Mouse (Mus musculus): Measurements from ENCODE around the gene Hist1h3c. TPM values are rescaled to one million over a fixed set of nuclear protein-coding genes. Genes with fewer than 3 reads are reported as not detected.
"Not testable (repeated sequence)": the region's sequence is repeated elsewhere in the genome, so short reads cannot be mapped to it uniquely, and the experiment has no call there.

Hist1h3c gene
- polyA plus RNA-seq, 1 experiment from 2014 or later, result 3.9 TPM

- peak overlapping the region; percentile 72 for H3K9ac ChIP-seq (replicated peaks)
These were observed 17.8 kb upstream of the Hist1h3c start for GRCm38 (mm10) chr13:23763242-23763585.

DNA sequence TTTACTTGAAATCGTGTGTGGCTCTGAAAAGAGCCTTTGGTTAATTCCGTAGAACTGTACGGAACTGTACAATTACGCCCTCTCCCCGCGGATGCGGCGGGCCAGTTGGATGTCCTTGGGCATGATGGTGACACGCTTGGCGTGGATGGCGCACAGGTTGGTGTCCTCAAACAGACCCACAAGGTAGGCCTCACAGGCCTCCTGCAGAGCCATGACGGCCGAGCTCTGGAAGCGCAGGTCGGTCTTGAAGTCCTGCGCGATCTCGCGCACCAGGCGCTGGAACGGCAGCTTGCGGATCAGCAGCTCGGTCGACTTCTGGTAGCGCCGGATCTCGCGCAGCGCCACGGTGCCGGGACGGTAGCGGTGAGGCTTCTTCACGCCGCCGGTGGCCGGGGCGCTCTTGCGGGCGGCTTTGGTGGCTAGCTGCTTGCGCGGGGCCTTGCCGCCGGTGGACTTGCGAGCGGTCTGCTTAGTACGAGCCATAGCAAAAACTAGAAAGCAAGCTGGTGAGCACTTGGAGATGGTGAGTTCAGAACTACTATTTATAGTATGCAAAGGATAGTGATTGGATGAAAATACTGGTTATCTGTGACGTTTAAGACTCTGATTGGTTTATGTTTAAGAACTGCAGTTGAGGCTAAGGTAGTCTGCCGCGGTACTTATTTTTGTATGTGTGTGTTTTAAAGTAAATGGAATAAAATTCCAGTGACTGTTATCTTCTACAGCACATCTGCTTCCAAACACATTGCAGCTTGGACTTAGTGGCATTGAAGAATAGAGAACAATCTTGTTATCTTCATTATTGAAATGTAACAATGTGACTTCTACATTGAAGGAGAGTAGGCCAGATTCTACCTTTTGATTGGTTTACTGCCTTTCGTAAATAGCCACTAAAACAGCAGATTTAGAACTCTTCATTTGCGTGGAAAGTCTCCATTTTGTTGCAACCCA, 16.7 kb upstream of the Hist1h3c start, which contains the start of gene Hist1h3a:
Gene Hist1h3a (minus strand): TSS at position 516 of the 951 bp plus-strand sequence.
- H3K4me1 ChIP-seq, result peaks cover 45% of the 10 kb centered on the region

More at GRCm38 (mm10) chr13:23763242-23763585, 17.8 kb upstream of the Hist1h3c start:
- ATAC-seq (replicated peaks), result no peak
- peaks cover 36% of the 10 kb centered on the region for H3K4me1 ChIP-seq
- H3K9me3 ChIP-seq, result no peaks in the 10 kb centered on the region
- peak overlapping the region; percentile 58 for H3K4me3 ChIP-seq
- under 1% methylated on average over 10 of the region's 10 CpGs for WGBS
- no peaks in the 10 kb centered on the region for H3K36me3 ChIP-seq
- H3K27ac ChIP-seq (replicated peaks), result peak overlapping the region; percentile 92
- H3K4me2 ChIP-seq (replicated peaks), result peak overlapping the region; percentile 81
- H3K27me3 ChIP-seq, result no peaks in the 10 kb centered on the region

DNA sequence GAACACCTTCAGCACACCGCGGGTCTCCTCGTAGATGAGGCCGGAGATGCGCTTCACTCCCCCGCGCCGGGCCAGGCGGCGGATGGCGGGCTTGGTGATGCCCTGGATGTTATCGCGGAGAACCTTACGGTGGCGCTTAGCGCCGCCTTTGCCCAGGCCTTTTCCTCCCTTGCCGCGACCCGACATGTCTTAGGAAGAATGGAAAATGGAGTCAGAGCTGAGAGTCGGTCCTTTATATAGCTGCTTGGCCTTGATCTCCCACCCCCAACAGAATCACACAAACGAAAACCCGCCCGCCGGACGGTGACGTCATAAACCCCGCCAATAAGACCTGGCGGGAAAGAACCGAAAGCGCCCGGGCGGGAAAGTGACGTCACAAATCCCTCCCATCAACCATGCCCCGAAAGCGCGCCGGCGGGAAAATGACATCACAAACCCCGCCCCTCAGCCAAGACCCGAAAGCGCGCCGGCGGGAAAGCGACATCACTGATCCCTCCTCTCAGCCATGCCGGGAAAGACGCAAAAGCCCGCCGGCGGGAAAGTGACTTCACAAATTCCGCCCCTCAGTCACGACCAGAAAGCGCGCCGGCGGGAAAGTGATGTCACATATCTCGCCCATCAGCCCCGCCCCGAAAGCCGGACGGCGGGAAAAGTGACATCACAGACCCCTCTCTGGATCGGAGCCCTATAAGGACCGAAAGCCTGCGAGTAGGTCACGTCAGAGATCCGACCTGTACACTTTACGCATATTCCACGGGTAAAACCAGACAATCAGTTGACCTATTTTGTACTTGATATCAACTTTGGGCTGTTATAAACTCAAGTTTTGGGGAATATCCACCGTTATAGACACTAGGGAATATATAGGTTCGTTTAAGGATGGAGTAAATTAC, 15.8 kb upstream of the Hist1h3c start, which contains the start of gene Hist1h4a:
Gene Hist1h4a (minus strand): TSS at position 259 of the 893 bp plus-strand sequence.
- Histone ChIP-seq H3K4me3 (peak within 1 kb of the TSS; percentile 58), H3K4me1 (peaks cover 45% of the 10 kb centered on the region), H3K9ac (replicated peaks) (peak within 1 kb of the TSS; percentile 53), H3K36me3 (no peaks in the 10 kb centered on the region), H3K9me3 (no peaks in the 10 kb centered on the region), H3K27me3 (no peaks in the 10 kb centered on the region), H3K4me2 (replicated peaks) (peak within 1 kb of the TSS; percentile 81), H3K27ac (replicated peaks) (peak within 1 kb of the TSS; percentile 92)
- peak; percentile 71 for ATAC-seq (replicated peaks)
- under 1% methylated on average over 70 of the region's 72 CpGs for WGBS

More for the DNA sequence above, 16.7 kb upstream of the Hist1h3c start, which contains the start of gene Hist1h3a:
- H3K27me3 ChIP-seq, H3K9me3 ChIP-seq, H3K36me3 ChIP-seq: not testable (repeated sequence)
- peak within 1 kb of the TSS; percentile 81 for H3K4me2 ChIP-seq (replicated peaks)
- ATAC-seq (replicated peaks), result peak; percentile 72
- WGBS, result under 1% methylated on average over 42 of the region's 52 CpGs
- H3K27ac ChIP-seq (replicated peaks), result peak within 1 kb of the TSS; percentile 92
- peak within 1 kb of the TSS; percentile 58 for H3K4me3 ChIP-seq
- peak within 1 kb of the TSS; percentile 72 for H3K9ac ChIP-seq (replicated peaks)

- no peaks in the 10 kb centered on the region for H3K36me3 ChIP-seq
- no peaks in the 10 kb centered on the region for H3K9me3 ChIP-seq
- peaks cover 48% of the 10 kb centered on the region for H3K4me1 ChIP-seq
- H3K4me2 ChIP-seq (replicated peaks), result peak overlapping the region; percentile 81
- ATAC-seq (replicated peaks), result peak; percentile 12
- H3K4me3 ChIP-seq, result peak overlapping the region; percentile 58
- WGBS, result 2% methylated on average over 22 of the region's 27 CpGs
- H3K27me3 ChIP-seq, result no peaks in the 10 kb centered on the region
- peak overlapping the region; percentile 92 for H3K27ac ChIP-seq (replicated peaks)
- H3K9ac ChIP-seq (replicated peaks), result peak overlapping the region; percentile 53
These were observed 15.0 kb upstream of the Hist1h3c start for GRCm38 (mm10) chr13:23760240-23760971.

- no peaks in the 10 kb centered on the region for H3K9me3 ChIP-seq
- H3K27me3 ChIP-seq, result no peaks in the 10 kb centered on the region
- H3K36me3 ChIP-seq, result no peaks in the 10 kb centered on the region
- peak overlapping the region; percentile 92 for H3K27ac ChIP-seq (replicated peaks)
- peak overlapping the region; percentile 58 for H3K4me3 ChIP-seq
- 74% methylated on average over 1 of the region's 1 CpGs for WGBS
- H3K9ac ChIP-seq (replicated peaks), result no peak overlapping the region
- peaks cover 48% of the 10 kb centered on the region for H3K4me1 ChIP-seq
- ATAC-seq (replicated peaks), result no peak
- H3K4me2 ChIP-seq (replicated peaks), result peak overlapping the region; percentile 81
These were observed 14.5 kb upstream of the Hist1h3c start for GRCm38 (mm10) chr13:23759916-23760239.

GRCm38 (mm10) chr13:23759251-23759771, 13.9 kb upstream of the Hist1h3c start:
- Histone ChIP-seq H3K4me3 (no peak overlapping the region), H3K36me3 (no peaks in the 10 kb centered on the region), H3K9ac (replicated peaks) (no peak overlapping the region), H3K4me1 (peaks cover 45% of the 10 kb centered on the region), H3K27me3 (no peaks in the 10 kb centered on the region), H3K27ac (replicated peaks) (no peak overlapping the region), H3K9me3 (no peaks in the 10 kb centered on the region), H3K4me2 (replicated peaks) (no peak overlapping the region)
- WGBS, result 76% methylated on average over 3 of the region's 3 CpGs
- ATAC-seq (replicated peaks), result no peak

GRCm38 (mm10) chr13:23757921-23758320, 12.5 kb upstream of the Hist1h3c start:
- no peak overlapping the region for H3K4me3 ChIP-seq
- no peak for ATAC-seq (replicated peaks)
- WGBS, result 43% methylated on average over 3 of the region's 3 CpGs
- no peak overlapping the region for H3K9ac ChIP-seq (replicated peaks)
- H3K27me3 ChIP-seq, result no peaks in the 10 kb centered on the region
- H3K9me3 ChIP-seq, result no peaks in the 10 kb centered on the region
- H3K4me1 ChIP-seq, result peaks cover 39% of the 10 kb centered on the region
- no peak overlapping the region for H3K4me2 ChIP-seq (replicated peaks)
- no peak overlapping the region; the same call in 1 of the 2 replicates for H3K27ac ChIP-seq (replicated peaks)
- H3K36me3 ChIP-seq, result no peaks in the 10 kb centered on the region

- Histone ChIP-seq H3K27ac (replicated peaks) (peak overlapping the region; percentile 90), H3K36me3 (no peaks in the 10 kb centered on the region), H3K27me3 (no peaks in the 10 kb centered on the region), H3K9me3 (no peaks in the 10 kb centered on the region), H3K4me2 (replicated peaks) (peak overlapping the region; percentile 63), H3K4me1 (peaks cover 37% of the 10 kb centered on the region), H3K4me3 (peak overlapping the region; percentile 42), H3K9ac (replicated peaks) (peak overlapping the region; percentile 48)
- under 1% methylated on average over 22 of the region's 23 CpGs for WGBS
- peak; percentile 0; the same call in 1 of the 2 replicates for ATAC-seq (replicated peaks)
These were observed 11.9 kb upstream of the Hist1h3c start for GRCm38 (mm10) chr13:23757211-23757773.

- Histone ChIP-seq H3K4me1 (peaks cover 36% of the 10 kb centered on the region), H3K36me3 (no peaks in the 10 kb centered on the region), H3K27ac (replicated peaks) (peak within 1 kb of the TSS; percentile 90), H3K4me2 (replicated peaks) (peak within 1 kb of the TSS; percentile 63), H3K9me3 (no peaks in the 10 kb centered on the region), H3K9ac (replicated peaks) (peak within 1 kb of the TSS; percentile 48), H3K4me3 (peak within 1 kb of the TSS; percentile 42), H3K27me3 (no peaks in the 10 kb centered on the region)
- under 1% methylated on average over 19 of the region's 22 CpGs for WGBS
- peak; percentile 77 for ATAC-seq (replicated peaks)
These were observed 11.4 kb upstream of the Hist1h3c start, which contains the start of gene Hist1h4b for GRCm38 (mm10) chr13:23756790-23757189. Gene Hist1h4b (plus strand): TSS chr13:23757013.

DNA sequence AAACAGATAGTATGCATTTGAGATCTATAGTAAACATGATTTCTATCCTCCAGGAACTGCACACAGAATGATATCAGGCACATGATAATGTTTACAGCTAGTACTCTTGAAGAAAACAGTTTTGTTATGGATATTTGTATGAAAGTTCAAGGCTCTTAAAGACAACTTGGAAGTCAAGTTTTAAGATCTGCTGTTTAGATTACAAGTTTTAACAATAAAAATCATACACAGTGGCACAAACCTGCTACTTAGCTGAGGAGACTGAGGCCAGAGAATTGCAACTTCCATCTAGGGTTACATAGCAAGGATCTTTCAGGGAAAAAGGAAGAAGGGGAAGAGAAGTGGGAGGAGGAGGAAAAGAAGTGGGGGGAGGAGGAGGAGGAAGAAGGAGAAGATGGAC, 9.6 kb upstream of the Hist1h3c start:
- Histone ChIP-seq H3K27me3 (no peaks in the 10 kb centered on the region), H3K36me3 (no peaks in the 10 kb centered on the region), H3K27ac (replicated peaks) (no peak overlapping the region), H3K4me2 (replicated peaks) (no peak overlapping the region), H3K4me3 (no peak overlapping the region), H3K9me3 (no peaks in the 10 kb centered on the region), H3K9ac (replicated peaks) (no peak overlapping the region), H3K4me1 (peaks cover 30% of the 10 kb centered on the region)
- no peak for ATAC-seq (replicated peaks)
